Comparison of ENCODE assay signal across 26 mouse cellular contexts in genomic region chr7:102035534-102035933, GRCm38 (mm10). TPM values are rescaled to one million over a fixed set of nuclear protein-coding genes. Genes with fewer than 3 reads are reported as not detected.
"Had no signal": no experiment of that assay in that cellular context is flagged by ENCODE, and none has a peak within 500 bp of the region (broad histone marks: within the 10 kb centered on the region; RNA-seq: fewer than 3 reads in every experiment).

No protein-coding gene starts in this region.

- DNase-seq: gastrocnemius, adult 2 months; gastrocnemius, postnatal 10 days; gastrocnemius, postnatal 25 days; heart, adult 2 months; heart, postnatal 14 days; heart, postnatal 36 days; kidney, adult 11 months; kidney, adult 2 months; kidney, postnatal 14 days; layer of hippocampus, adult 9-11 months; layer of hippocampus, postnatal 36 days; left cerebral cortex, postnatal 4 days had no signal

RNA-seq across cellular contexts. Expression of gene Trpc2, which starts 47.4 kb away (rescaled TPM):
- polyA plus RNA-seq: heart, embryonic 11.5 days; heart, embryonic 13.5 days; heart, embryonic 15.5 days; heart, postnatal 0 days; hindbrain, embryonic 15.5 days; intestine, embryonic 14.5 days; intestine, embryonic 16.5 days; kidney, adult 2 months; kidney, embryonic 15.5 days; kidney, postnatal 0 days; large intestine, adult 2 months; limb, embryonic 11.5 days; limb, embryonic 13.5 days; limb, embryonic 15.5 days; liver, embryonic 11.5 days had no signal
